Mouse (Mus musculus) granulocyte monocyte progenitor cell, adult 5-6 weeks (primary cell): ENCODE data around the gene Acsm3. TPM values are rescaled to one million over a fixed set of nuclear protein-coding genes. Genes with fewer than 3 reads are reported as not detected.
A peak's percentile ranks its signal among the peaks of the same experiment; 100 is the strongest.
"Not testable (repeated sequence)": the region's sequence is repeated elsewhere in the genome, so short reads cannot be mapped to it uniquely, and the experiment has no call there.

Experiments
- ATAC-seq: replicated peaks from 2 replicates; pipeline ENCODE4 v1.8.0; 2016; ENCODE audit warnings: mild to moderate bottlenecking, moderate TSS enrichment, inconsistent platforms; ENCODE audit not compliant: poor library complexity, severe bottlenecking
- total RNA-seq, 2 experiments: library from RNA; stranded (forward) in 1 of 2; stranded (reverse) in 1 of 2; fragments of 200-712, 200-1000 nt in 1 of 2; fragments of >200 nt in 1 of 2; fragmentation: Nextera tagmentation in 1 of 2; gene quantifications; 2 replicates each; pipeline ENCODE4 v1.2.3; 2014 to 2017

Acsm3 gene
- total RNA-seq (2014; fragmentation: Nextera tagmentation) (not detected in 2 replicates), total RNA-seq (2017) (0.13 TPM in 1 of 2 replicates, not detected in the other)

DNA sequence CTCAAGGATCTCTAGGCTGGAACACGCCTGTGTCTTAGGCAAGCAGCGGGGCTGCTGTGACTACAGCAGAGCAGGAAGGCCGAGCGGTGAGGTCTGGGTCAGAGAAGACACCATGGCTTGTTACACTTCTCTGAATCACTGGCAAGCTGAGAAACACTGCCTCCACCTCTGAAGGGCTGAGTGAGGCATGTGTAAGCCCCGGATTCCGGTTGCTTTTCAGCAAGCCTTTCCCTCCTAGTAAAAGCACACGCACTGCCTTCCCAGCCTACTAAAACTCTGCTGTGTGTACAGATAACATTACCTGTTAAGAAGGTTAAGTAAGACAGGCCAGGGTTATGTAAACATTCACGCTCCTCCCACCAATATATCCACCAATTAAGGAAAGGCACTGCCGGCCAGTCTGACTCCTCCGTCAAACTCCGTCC is at the start of gene Acsm3:
Gene Acsm3, plus strand, starts transcription at position 397 of the 425 bp plus-strand sequence.
- ATAC-seq = no peak

DNA sequence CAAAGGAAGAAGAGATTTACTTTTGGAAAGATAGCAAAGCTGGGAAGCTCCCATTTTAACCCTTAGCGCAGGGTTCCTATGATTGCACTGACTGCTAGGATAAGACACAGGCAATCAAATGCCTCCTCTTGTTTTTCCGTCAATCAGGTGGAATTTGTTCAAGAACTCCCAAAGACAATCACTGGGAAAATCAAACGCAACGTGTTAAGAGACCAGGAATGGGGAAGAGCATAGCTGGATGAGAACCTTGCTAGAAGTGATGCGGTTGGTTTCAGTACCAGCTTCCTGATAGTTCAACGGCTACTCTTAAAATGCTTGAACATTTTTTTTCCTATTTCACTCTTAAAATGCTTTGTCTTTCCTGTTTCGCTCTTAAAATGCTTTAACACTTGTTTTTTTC is 46.6 kb upstream of the Acsm3 start:
- ATAC-seq = no peak

DNA sequence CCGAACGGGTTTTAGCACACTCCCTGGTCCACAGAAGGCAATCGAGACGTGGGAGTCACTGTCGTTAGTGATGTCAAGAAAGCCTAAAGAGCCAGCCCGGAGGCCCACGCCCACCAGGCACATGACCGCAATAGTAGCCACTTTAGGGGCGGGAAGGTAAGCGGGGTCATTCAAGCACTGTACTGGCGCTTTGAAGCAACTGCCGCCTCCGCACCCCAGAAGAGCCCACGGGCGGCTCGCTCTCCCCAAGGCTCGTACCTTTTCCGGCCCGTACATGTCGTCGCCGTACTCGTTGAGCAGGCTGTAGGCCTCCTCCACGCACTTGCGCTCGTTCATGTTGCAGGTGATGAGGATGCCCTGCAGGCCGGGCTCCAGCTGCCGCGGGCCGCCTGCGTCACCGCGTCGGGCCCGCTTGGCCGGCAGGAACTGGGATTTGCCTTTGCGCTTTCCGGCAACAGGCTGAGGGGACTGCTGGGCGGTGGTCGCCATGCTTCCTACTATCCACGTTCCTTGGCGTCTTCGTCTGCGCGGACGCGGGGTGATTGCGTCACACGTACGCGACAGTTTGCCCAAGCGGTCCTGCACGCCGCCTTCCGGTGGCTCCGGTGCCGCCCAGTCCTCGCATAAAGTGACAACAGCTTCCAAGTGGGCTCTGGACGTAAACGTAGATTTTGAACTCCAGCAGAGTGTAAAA is 40.3 kb upstream of the Acsm3 start, which contains the start of gene Thumpd1:
Gene Thumpd1, minus strand, starts transcription at position 546 of the 694 bp plus-strand sequence.
- peak; percentile 96 for ATAC-seq

- peak; percentile 33 for ATAC-seq
Measured at GRCm38 (mm10) chr7:119720947-119721310, 39.8 kb upstream of the Acsm3 start.

DNA sequence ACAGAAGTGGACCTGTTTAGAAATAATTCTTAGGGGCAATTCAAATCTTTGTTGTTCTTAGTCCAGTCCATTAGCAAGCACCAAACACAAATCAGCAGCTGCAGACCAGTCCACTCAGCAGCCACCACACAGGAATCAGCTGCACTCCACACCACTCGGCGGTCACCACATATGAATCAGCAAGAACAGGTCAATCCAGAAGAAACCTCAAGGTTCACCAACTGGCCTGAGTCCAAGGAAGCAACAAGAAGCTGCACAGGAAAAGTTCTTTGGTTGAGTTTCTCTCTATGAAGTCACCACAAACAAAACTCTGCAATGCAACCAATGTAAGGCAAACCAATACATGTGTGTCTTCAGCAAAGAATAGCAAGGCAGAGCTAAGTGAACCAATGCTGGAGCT is 33.1 kb upstream of the Acsm3 start:
- no peak for ATAC-seq

GRCm38 (mm10) chr7:119731262-119731661 is 29.5 kb upstream of the Acsm3 start:
- ATAC-seq = not testable (repeated sequence)

GRCm38 (mm10) chr7:119738877-119739276 is 21.8 kb upstream of the Acsm3 start:
- ATAC-seq = peak; percentile 22; the same call in 1 of the 2 replicates

- ATAC-seq = peak; percentile 76
Measured at GRCm38 (mm10) chr7:119739798-119740468, 20.8 kb upstream of the Acsm3 start.

DNA sequence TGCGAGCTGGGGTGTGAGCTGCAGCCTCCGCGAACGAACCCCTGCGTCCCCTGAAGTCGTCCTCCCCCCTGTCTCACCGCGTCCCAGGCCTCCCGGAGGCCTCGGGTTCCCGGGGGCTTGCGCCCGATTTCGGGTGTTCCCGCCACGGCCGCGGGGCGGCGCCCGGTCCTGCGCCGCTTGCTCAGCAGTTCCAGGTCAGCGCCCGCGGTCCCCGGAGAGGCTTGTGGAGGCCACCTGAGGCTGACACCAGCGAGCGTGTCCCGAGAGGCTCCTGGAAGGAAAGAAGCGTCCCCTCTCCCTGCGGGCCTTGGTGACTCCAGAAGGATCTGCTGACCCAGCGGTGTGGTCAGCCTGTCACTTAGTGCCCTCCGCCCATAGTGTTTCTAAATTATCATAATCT is 16.4 kb upstream of the Acsm3 start:
- ATAC-seq = peak; percentile 85

GRCm38 (mm10) chr7:119745869-119746268 is 14.9 kb upstream of the Acsm3 start:
- no peak for ATAC-seq

- no peak for ATAC-seq
Measured at GRCm38 (mm10) chr7:119748761-119749160, 12.0 kb upstream of the Acsm3 start.

- no peak for ATAC-seq
Measured at GRCm38 (mm10) chr7:119749942-119750341, 10.8 kb upstream of the Acsm3 start.

DNA sequence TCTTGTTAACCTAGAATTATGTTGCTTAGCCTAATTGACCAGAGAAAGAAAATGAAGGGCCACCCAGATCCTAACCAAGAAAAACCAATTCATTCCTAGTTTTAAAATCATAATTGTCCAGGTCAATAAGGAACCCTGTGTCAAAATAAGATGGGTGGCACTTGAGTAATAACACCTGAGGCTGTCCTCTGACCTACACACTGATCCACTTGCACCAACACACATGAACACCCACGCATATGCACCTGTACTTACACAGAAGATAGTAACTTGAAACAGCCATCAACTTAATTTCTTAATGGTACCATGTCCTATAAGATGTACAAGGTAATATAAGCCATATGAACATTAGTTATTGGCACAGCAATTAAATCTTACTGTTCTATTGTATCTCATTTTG is 7.0 kb upstream of the Acsm3 start:
- no peak for ATAC-seq

DNA sequence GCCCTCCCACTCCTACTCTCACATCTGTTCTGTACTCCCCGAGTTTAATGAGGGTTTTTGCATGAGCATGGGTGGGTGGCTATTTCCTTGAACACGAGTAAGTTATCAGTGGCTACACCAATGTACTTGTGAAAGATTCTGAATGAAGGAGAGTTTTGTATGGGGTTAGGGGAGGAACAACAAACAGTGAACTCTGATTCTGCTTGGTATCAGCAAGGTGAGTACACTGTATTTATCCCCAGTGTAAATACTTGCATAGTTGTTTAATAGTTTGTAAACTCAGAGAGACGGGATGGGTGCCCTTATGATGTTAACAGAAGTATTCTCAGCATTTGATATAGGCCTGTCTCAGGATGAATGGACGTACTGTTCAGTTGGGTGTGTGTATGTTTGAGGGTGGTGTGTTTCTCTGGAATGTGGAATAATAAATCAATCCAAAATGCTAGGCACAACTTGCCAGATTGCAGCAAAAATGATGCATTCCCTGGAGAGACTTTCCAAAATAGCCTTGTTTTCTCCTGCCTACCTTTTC is 1.5 kb downstream of the Acsm3 start:
- ATAC-seq = no peak

DNA sequence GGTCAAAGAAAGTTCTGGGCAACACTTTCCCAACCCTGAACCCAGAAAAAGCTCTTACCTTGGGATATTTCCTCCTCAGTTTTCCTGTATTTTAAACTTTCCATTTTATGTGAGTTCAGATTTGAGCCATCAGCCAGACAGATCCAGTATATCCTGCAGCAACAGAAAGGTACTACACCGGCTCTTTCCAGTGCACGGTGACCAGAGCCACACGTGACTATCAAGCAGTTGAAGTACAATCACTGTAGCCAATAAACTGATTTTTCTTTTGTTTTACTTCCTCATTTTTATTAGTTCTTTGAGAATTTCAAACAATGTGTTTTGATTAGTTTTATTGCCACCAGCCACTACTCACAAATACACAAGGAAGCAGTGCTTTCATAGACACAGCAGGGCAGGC is 3.7 kb downstream of the Acsm3 start:
- no peak for ATAC-seq

DNA sequence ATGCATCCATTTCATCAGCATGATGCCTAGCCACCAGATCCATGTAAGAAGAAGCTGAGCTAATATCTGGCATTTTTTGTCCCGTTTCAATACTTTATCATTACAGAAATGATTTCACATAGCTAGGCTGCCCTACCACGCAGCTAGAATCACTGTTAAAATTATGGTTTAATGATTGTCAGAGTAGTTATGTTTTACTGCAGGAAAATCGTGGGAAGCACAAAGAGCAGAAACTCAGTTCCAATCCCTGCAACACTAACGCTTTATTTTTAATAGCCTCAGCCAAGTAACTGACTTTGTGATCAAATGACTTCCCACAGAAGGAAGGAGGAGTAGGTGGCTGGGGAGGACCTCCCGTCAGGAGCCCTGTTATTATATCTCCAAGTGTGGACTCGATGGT is 6.3 kb downstream of the Acsm3 start:
- no peak for ATAC-seq

DNA sequence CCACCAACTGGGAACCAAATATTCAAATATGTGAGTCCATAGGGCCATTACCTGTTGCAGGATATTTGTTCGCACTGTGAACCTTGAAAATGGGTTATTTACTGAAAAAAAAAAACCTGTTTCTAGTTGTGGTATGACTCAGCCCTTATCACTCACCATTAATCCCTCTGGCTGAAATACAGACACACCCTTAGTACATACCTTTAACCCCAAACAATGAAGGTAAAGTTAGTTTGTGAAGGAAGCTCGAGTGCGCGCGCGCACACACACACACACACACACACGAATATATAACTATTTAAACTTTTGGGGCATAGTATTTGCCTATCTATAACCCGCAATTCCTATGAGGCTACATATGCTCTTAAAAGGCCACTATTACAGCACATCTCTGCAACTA is 9.2 kb downstream of the Acsm3 start:
- no peak for ATAC-seq

GRCm38 (mm10) chr7:119783453-119783852 is 22.7 kb downstream of the Acsm3 start:
- no peak for ATAC-seq

GRCm38 (mm10) chr7:119784908-119785307 is 24.2 kb downstream of the Acsm3 start:
- ATAC-seq = no peak

DNA sequence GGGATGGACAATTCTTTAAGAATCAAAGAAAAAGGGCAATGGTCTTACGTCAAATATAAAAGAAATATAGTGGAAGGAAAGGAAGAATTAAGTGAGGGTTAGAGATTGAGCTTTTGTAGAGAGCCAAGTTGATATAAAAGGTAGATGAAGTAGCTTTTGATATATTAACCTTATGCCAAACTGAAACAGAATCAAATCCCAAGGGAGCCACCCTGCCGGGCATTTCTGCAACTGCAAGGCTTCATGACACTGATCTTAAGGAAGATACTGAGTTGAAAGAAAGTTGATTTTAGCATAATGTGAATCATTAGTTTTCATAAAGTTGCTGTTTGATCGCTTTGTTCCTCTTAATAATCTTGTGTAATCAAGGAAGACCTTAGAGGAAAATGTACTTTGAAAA is 28.3 kb downstream of the Acsm3 start:
- ATAC-seq = no peak

- peak; percentile 98 for ATAC-seq
Measured at GRCm38 (mm10) chr7:119793586-119794250, 33.0 kb downstream of the Acsm3 start, which contains the start of the genes Rexo5 and Eri2. TSS of gene Rexo5 (plus strand) at chr7:119794006. TSS of gene Eri2 (minus strand) at chr7:119794058.
